Mouse (Mus musculus): ENCODE measurements around the gene Selenon. TPM values are rescaled to one million over a fixed set of nuclear protein-coding genes. Genes with fewer than 3 reads are reported as not detected.

The Selenon gene
- polyA plus RNA-seq, 1 experiment from 2014 or later = 43.6 TPM

Small RNA genes within 50 kb of the gene (microRNA-seq; reads per million reads assigned to microRNA genes)
- gene Mir6403 = not detected

Other genes starting within 250 kb of the Selenon start
- 39.4 and 43.2 TPM in 2 replicates for gene Trim63, start 237.0 kb downstream of the Selenon start, polyA plus RNA-seq (2014; fragmentation: Nextera tagmentation; extraction: Ambion mirVana)
- 0.08 and 0.11 TPM in 2 replicates for gene Slc30a2, start 209.0 kb downstream of the Selenon start, polyA plus RNA-seq (2014; fragmentation: Nextera tagmentation; extraction: Ambion mirVana)
- gene Extl1, start 168.3 kb downstream of the Selenon start, polyA plus RNA-seq (2014; fragmentation: Nextera tagmentation; extraction: Ambion mirVana) = 2.8 and 2.9 TPM in 2 replicates
- gene Pafah2, start 155.8 kb downstream of the Selenon start, polyA plus RNA-seq (2014; fragmentation: Nextera tagmentation; extraction: Ambion mirVana) = 11.1 and 12.8 TPM in 2 replicates
- gene Stmn1, start 83.8 kb downstream of the Selenon start, polyA plus RNA-seq (2014; fragmentation: Nextera tagmentation; extraction: Ambion mirVana) = 933 and 977 TPM in 2 replicates
- gene Paqr7, start 55.5 kb downstream of the Selenon start, polyA plus RNA-seq (2014; fragmentation: Nextera tagmentation; extraction: Ambion mirVana) = 4.2 and 4.6 TPM in 2 replicates
- gene Aunip, start 41.2 kb downstream of the Selenon start, polyA plus RNA-seq (2014; fragmentation: Nextera tagmentation; extraction: Ambion mirVana) = 2.3 and 3.2 TPM in 2 replicates
- gene Mtfr1l, start 16.8 kb downstream of the Selenon start, polyA plus RNA-seq (2014; fragmentation: Nextera tagmentation; extraction: Ambion mirVana) = 170 and 175 TPM in 2 replicates
- 7.8 TPM in 2 replicates for gene Man1c1, start 152.1 kb upstream of the Selenon start, polyA plus RNA-seq (2014; fragmentation: Nextera tagmentation; extraction: Ambion mirVana)
- gene Ldlrap1, start 215.9 kb upstream of the Selenon start, polyA plus RNA-seq (2014; fragmentation: Nextera tagmentation; extraction: Ambion mirVana) = 10.7 and 12.3 TPM in 2 replicates

Data from heart, embryonic 14.5 days (tissue).